In genomic region chr2:28930571-28930970, GRCm38 (mm10) we compare ENCODE assay signal across 23 mouse cellular contexts. TPM values are rescaled to one million over a fixed set of nuclear protein-coding genes. Genes with fewer than 3 reads are reported as not detected.
DNase-seq lines count a peak whose midpoint lies in the region; ATAC-seq and TF ChIP-seq lines count a peak whose summit lies in the region.
"Had no signal": no experiment of that assay in that cellular context is flagged by ENCODE, and none has a peak within 500 bp of the region (broad histone marks: within the 10 kb centered on the region; RNA-seq: fewer than 3 reads in every experiment).

No protein-coding gene starts in this region.

- no peak overlapping the region for H3K4me2 ChIP-seq in kidney, embryonic 14.5 days (replicated peaks; ENCODE audit: low read depth, low read length)
- H3K4me2 ChIP-seq in lung, postnatal 0 days (replicated peaks; ENCODE audit: low read depth, low read length) = no peak overlapping the region
- no peak overlapping the region for H3K4me2 ChIP-seq in forebrain, embryonic 13.5 days
- H3K4me2 ChIP-seq: heart, embryonic 15.5 days; neural tube, embryonic 13.5 days had no signal

- H3K9ac ChIP-seq in kidney, embryonic 14.5 days (ENCODE audit: low read depth, low read length) = no peak overlapping the region
- no peak overlapping the region for H3K9ac ChIP-seq in lung, postnatal 0 days (replicated peaks; ENCODE audit: low read depth)
- no peak overlapping the region for H3K9ac ChIP-seq in ES-Bruce4 (ENCODE audit: low read depth, poor library complexity, severe bottlenecking)
- no peak overlapping the region for H3K9ac ChIP-seq in forebrain, embryonic 13.5 days
- H3K9ac ChIP-seq: heart, embryonic 15.5 days; neural tube, embryonic 13.5 days had no signal

- TF ChIP-seq CTCF in kidney, adult 2 months (conservative IDR thresholded peaks at IDR 0.05; ENCODE audit: insufficient read depth, insufficient read length, low read depth, low read length) = peak; percentile 21; the same call in 1 of the 2 replicates
- TF ChIP-seq CTCF in lung, postnatal 0 days (IDR thresholded peaks at IDR 0.05) = peak; percentile 32
- TF ChIP-seq CTCF in ES-Bruce4 (IDR thresholded peaks at IDR 0.05; ENCODE audit: low read depth, low read length) = peak; percentile 46
- TF ChIP-seq CTCF in brain, embryonic 14.5 days (IDR thresholded peaks at IDR 0.05; ENCODE audit: borderline replicate concordance, extremely low read depth, insufficient read depth, insufficient read length) = peak; percentile 34; the same call in 1 of the 2 replicates

- WGBS in kidney, adult 2 months = 95% methylated on average over 3 of the region's 3 CpGs
- 96% methylated on average over 3 of the region's 3 CpGs for WGBS in kidney, embryonic 14.5 days
- 88% methylated on average over 3 of the region's 3 CpGs for WGBS in lung, postnatal 0 days
- 94% methylated on average over 3 of the region's 3 CpGs for WGBS in forebrain, embryonic 13.5 days

- H3K4me3 ChIP-seq in kidney, adult 2 months (ENCODE audit: insufficient read depth, low read depth, low read length) = no peak overlapping the region
- H3K4me3 ChIP-seq in kidney, embryonic 14.5 days (ENCODE audit: low read length) = no peak overlapping the region
- H3K4me3 ChIP-seq in lung, postnatal 0 days (ENCODE audit: low read depth, low read length) = no peak overlapping the region
- H3K4me3 ChIP-seq in ES-Bruce4 (ENCODE audit: low read depth, low read length) = no peak overlapping the region
- H3K4me3 ChIP-seq in forebrain, embryonic 13.5 days = no peak overlapping the region
- H3K4me3 ChIP-seq: gastrocnemius, adult 2 months; heart, embryonic 15.5 days; midbrain, embryonic 10.5 days; neural tube, embryonic 13.5 days had no signal

- no peaks in the 10 kb centered on the region for H3K9me3 ChIP-seq in kidney, embryonic 14.5 days (ENCODE audit: control insufficient read depth, low read length)
- no peaks in the 10 kb centered on the region for H3K9me3 ChIP-seq in lung, postnatal 0 days (ENCODE audit: low read length)
- no peaks in the 10 kb centered on the region for H3K9me3 ChIP-seq in ES-Bruce4 (replicated peaks; ENCODE audit: control insufficient read depth, insufficient read depth, low read length, poor library complexity, severe bottlenecking)
- no peaks in the 10 kb centered on the region for H3K9me3 ChIP-seq in forebrain, embryonic 13.5 days (replicated peaks)
- H3K9me3 ChIP-seq: heart, embryonic 15.5 days; midbrain, embryonic 10.5 days; neural tube, embryonic 13.5 days had no signal

- no peak for ATAC-seq in kidney, embryonic 14.5 days (ENCODE audit: low FRiP score, low TSS enrichment)
- ATAC-seq in lung, postnatal 0 days = no peak
- no peak for ATAC-seq in forebrain, embryonic 13.5 days
- ATAC-seq: activated CD4-positive, CD25-positive, alpha-beta regulatory T cell, adult 4 months had no signal

- H3K27me3 ChIP-seq in kidney, adult 2 months (replicated peaks; ENCODE audit: control insufficient read depth, insufficient read depth, low read length) = no peaks in the 10 kb centered on the region
- peaks cover 53% of the 10 kb centered on the region for H3K27me3 ChIP-seq in kidney, embryonic 14.5 days (ENCODE audit: control insufficient read depth, insufficient read depth, low read length)
- no peaks in the 10 kb centered on the region for H3K27me3 ChIP-seq in lung, postnatal 0 days (replicated peaks; ENCODE audit: insufficient read depth, low read length)
- H3K27me3 ChIP-seq in ES-Bruce4 (ENCODE audit: control insufficient read depth, insufficient read depth, low read length, poor library complexity, severe bottlenecking) = no peaks in the 10 kb centered on the region
- H3K27me3 ChIP-seq in forebrain, embryonic 13.5 days = peaks cover 36% of the 10 kb centered on the region

- TF ChIP-seq POLR2A in kidney, adult 2 months (IDR thresholded peaks at IDR 0.05; ENCODE audit: low read depth, low read length) = no peak
- no peak for TF ChIP-seq POLR2A in ES-Bruce4 (IDR thresholded peaks at IDR 0.05; ENCODE audit: insufficient read depth, low read length)
- TF ChIP-seq POLR2A in brain, embryonic 14.5 days (IDR thresholded peaks at IDR 0.05; ENCODE audit: borderline replicate concordance, extremely low read depth, insufficient read depth, insufficient read length, poor library complexity, severe bottlenecking) = no peak

- H3K27ac ChIP-seq in kidney, adult 2 months (ENCODE audit: insufficient read depth, low read depth, low read length) = no peak overlapping the region
- H3K27ac ChIP-seq in kidney, embryonic 14.5 days (ENCODE audit: low read depth, low read length) = no peak overlapping the region
- H3K27ac ChIP-seq in lung, postnatal 0 days (ENCODE audit: low read length) = no peak overlapping the region
- no peak overlapping the region for H3K27ac ChIP-seq in ES-Bruce4 (ENCODE audit: insufficient read depth, low read length)
- no peak overlapping the region for H3K27ac ChIP-seq in forebrain, embryonic 13.5 days
- H3K27ac ChIP-seq: gastrocnemius, adult 2 months; heart, embryonic 15.5 days; midbrain, embryonic 10.5 days; neural tube, embryonic 13.5 days had no signal

- H3K36me3 ChIP-seq in kidney, adult 2 months (ENCODE audit: control insufficient read depth, insufficient read depth, low read length) = no peaks in the 10 kb centered on the region
- H3K36me3 ChIP-seq in kidney, embryonic 14.5 days (ENCODE audit: control insufficient read depth, insufficient read depth, low read length) = no peaks in the 10 kb centered on the region
- H3K36me3 ChIP-seq in lung, postnatal 0 days (ENCODE audit: insufficient read depth, low read length) = no peaks in the 10 kb centered on the region
- no peaks in the 10 kb centered on the region for H3K36me3 ChIP-seq in ES-Bruce4 (ENCODE audit: control insufficient read depth, insufficient read depth, low read length, poor library complexity, severe bottlenecking)
- H3K36me3 ChIP-seq in forebrain, embryonic 13.5 days (ENCODE audit: poor library complexity, severe bottlenecking) = no peaks in the 10 kb centered on the region
- H3K36me3 ChIP-seq: heart, embryonic 15.5 days; midbrain, embryonic 10.5 days; neural tube, embryonic 13.5 days had no signal

- no peaks in the 10 kb centered on the region for H3K4me1 ChIP-seq in kidney, adult 2 months (ENCODE audit: control insufficient read depth, insufficient read depth, low read length)
- H3K4me1 ChIP-seq in kidney, embryonic 14.5 days (ENCODE audit: control insufficient read depth, insufficient read depth, low read length) = no peaks in the 10 kb centered on the region
- no peaks in the 10 kb centered on the region for H3K4me1 ChIP-seq in lung, postnatal 0 days (ENCODE audit: insufficient read depth, low read depth, low read length)
- H3K4me1 ChIP-seq in ES-Bruce4 (ENCODE audit: control insufficient read depth, insufficient read depth, low read length) = no peaks in the 10 kb centered on the region
- H3K4me1 ChIP-seq in forebrain, embryonic 13.5 days = no peaks in the 10 kb centered on the region
- H3K4me1 ChIP-seq: heart, embryonic 15.5 days had no signal

- no peak for TF ChIP-seq EP300 in lung, postnatal 0 days (IDR thresholded peaks at IDR 0.05)
- TF ChIP-seq EP300 in ES-Bruce4 (IDR thresholded peaks at IDR 0.05; ENCODE audit: insufficient read depth, low read depth, low read length) = no peak

- no peak for DNase-seq in kidney, adult 2 months
- DNase-seq in lung, postnatal 0 days (ENCODE audit: low spot score) = no peak
- no peak for DNase-seq in lung, postnatal 4 days
- DNase-seq in brain, embryonic 14.5 days (ENCODE audit: low read depth) = no peak
- DNase-seq in ovary, postnatal 14 days (ENCODE audit: low spot score) = no peak
- DNase-seq: adrenal gland, postnatal 10 days; cerebellum, postnatal 10 days; embryo, embryonic 11 days; gastrocnemius, adult 2 months; kidney, adult 9 months; kidney, postnatal 4 days; lung, postnatal 36 days; spleen, adult 18-20 months; thymus, adult 2 months had no signal

RNA-seq across cellular contexts. Expression of gene Barhl1, which starts 14.1 kb away (rescaled TPM):
- 0.05 and 0.07 TPM in 2 replicates for polyA plus RNA-seq in kidney, adult 2 months (2012; rRNA removed)
- polyA plus RNA-seq in kidney, embryonic 14.5 days (2014; fragmentation: Nextera tagmentation; extraction: Ambion mirVana) = not detected in 2 replicates
- 0.06 TPM in 1 of 2 replicates, not detected in the other for polyA plus RNA-seq in lung, postnatal 0 days (2015; fragmentation: Nextera tagmentation; extraction: Ambion mirVana)
- polyA plus RNA-seq in ES-Bruce4 (2011; ENCODE audit: insufficient read depth, insufficient read length, low read depth, missing spikeins) = 0.56 TPM in 1 of 2 replicates, not detected in the other
- 25.3 and 45.9 TPM in 2 replicates for polyA plus RNA-seq in brain, embryonic 14.5 days (2012; rRNA removed)
- 1.3 and 4.4 TPM in 2 replicates for polyA plus RNA-seq in forebrain, embryonic 13.5 days (2015; fragmentation: Nextera tagmentation; extraction: Ambion mirVana)
- polyA plus RNA-seq: activated CD4-positive, CD25-positive, alpha-beta regulatory T cell, adult 4 months; heart, embryonic 15.5 days; limb, embryonic 11.5 days; liver, embryonic 16.5 days had no signal
